Mouse (Mus musculus) lung, adult 2 months (tissue): Measurements from ENCODE around the gene Nxt1.

Source experiments
- CTCF ChIP-seq: fragments of 200-500 bp; IDR thresholded peaks from 2 replicates; pipeline ENCODE4 v1.5.1; 2011; ENCODE audit warnings: mild to moderate bottlenecking, low read length, control low read depth; ENCODE audit not compliant: insufficient read depth
- POLR2A ChIP-seq: fragments of 200-500 bp; IDR thresholded peaks from 2 replicates; pipeline ENCODE4 v1.6.1; 2011; ENCODE audit warnings: low read depth, mild to moderate bottlenecking, control low read depth, low read length, borderline replicate concordance; ENCODE audit errors: extremely low read depth

DNA sequence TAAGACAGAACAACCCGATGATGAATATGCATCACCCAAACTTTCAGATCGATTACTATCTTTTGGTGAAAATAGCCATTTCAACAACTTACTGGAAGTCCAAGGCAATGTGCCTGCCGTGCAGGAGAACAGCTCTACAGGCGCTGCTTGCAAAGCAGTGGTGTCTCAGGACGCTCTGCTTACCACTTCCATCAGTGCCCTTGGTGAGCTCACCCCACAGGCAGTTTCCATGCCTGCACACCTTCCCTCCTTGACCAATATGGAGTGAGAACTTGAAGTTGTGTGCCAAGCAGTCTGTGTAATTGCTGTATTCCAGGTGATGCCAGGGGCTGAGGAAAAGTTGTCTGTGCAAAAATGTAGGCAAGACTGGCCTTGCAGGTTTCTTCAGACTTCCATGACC is 18.4 kb downstream of the Nxt1 start:
- TF ChIP-seq CTCF (no peak), POLR2A (no peak)
